In genomic region chr2:78048706-78049055, GRCm38 (mm10) we compare ENCODE assay signal across 8 mouse cellular contexts.
DNase-seq lines count a peak whose midpoint lies in the region; ATAC-seq and TF ChIP-seq lines count a peak whose summit lies in the region.

No protein-coding gene starts in this region.

- peak overlapping the region; percentile 78 for H3K4me3 ChIP-seq in testis, adult 2 months (ENCODE audit: control insufficient read depth, low read depth, low read length)
- 0 out of 2 replicates have a peak overlapping the region, but pooled peaks have one; percentile 0 for H3K4me3 ChIP-seq in intestine, embryonic 14.5 days (ENCODE audit: low read depth, low read length)
- H3K4me3 ChIP-seq in neural tube, embryonic 12.5 days = no peak overlapping the region

- TF ChIP-seq POLR2A in testis, adult 2 months (IDR thresholded peaks at IDR 0.05; ENCODE audit: control insufficient read depth, low read depth, low read length) = no peak

- WGBS in intestine, embryonic 14.5 days = 38% methylated on average over 6 of the region's 6 CpGs
- 65% methylated on average over 6 of the region's 6 CpGs for WGBS in neural tube, embryonic 12.5 days

- H3K4me1 ChIP-seq in testis, adult 2 months (ENCODE audit: control insufficient read depth, insufficient read depth, low read length) = peaks cover 4% of the 10 kb centered on the region; the same call in 1 of the 2 replicates
- peaks cover 6% of the 10 kb centered on the region for H3K4me1 ChIP-seq in intestine, embryonic 14.5 days (replicated peaks; ENCODE audit: control insufficient read depth, insufficient read depth, low read length)
- H3K4me1 ChIP-seq in neural tube, embryonic 12.5 days = peaks cover 8% of the 10 kb centered on the region; the same call in 1 of the 2 replicates

- peak overlapping the region; percentile 46 for H3K4me2 ChIP-seq in intestine, embryonic 14.5 days (ENCODE audit: low read length)
- H3K4me2 ChIP-seq in neural tube, embryonic 12.5 days (replicated peaks) = peak overlapping the region; percentile 56

- no peaks in the 10 kb centered on the region for H3K9me3 ChIP-seq in intestine, embryonic 14.5 days (ENCODE audit: control insufficient read depth, low read length)
- H3K9me3 ChIP-seq in neural tube, embryonic 12.5 days = no peaks in the 10 kb centered on the region

- no peak overlapping the region for H3K27ac ChIP-seq in testis, adult 2 months (ENCODE audit: control insufficient read depth, insufficient read depth, low read depth, low read length)
- H3K27ac ChIP-seq in intestine, embryonic 14.5 days (ENCODE audit: low read depth) = no peak overlapping the region
- H3K27ac ChIP-seq in neural tube, embryonic 12.5 days = no peak overlapping the region

- no peaks in the 10 kb centered on the region for H3K27me3 ChIP-seq in testis, adult 2 months (ENCODE audit: control insufficient read depth, insufficient read depth, low read length)
- H3K27me3 ChIP-seq in intestine, embryonic 14.5 days (replicated peaks; ENCODE audit: control insufficient read depth, insufficient read depth, low read length) = no peaks in the 10 kb centered on the region
- H3K27me3 ChIP-seq in neural tube, embryonic 12.5 days (replicated peaks) = no peaks in the 10 kb centered on the region

- ATAC-seq in intestine, embryonic 14.5 days (replicated peaks; ENCODE audit: low FRiP score, low TSS enrichment, low read depth) = peak; percentile 33; the same call in 1 of the 2 replicates
- ATAC-seq in neural tube, embryonic 12.5 days (ENCODE audit: low FRiP score, low read depth) = peak; percentile 41

- no peaks in the 10 kb centered on the region for H3K36me3 ChIP-seq in testis, adult 2 months (ENCODE audit: control insufficient read depth, insufficient read depth, low read length)
- no peaks in the 10 kb centered on the region for H3K36me3 ChIP-seq in intestine, embryonic 14.5 days (ENCODE audit: control insufficient read depth, insufficient read depth, low read length)
- no peaks in the 10 kb centered on the region for H3K36me3 ChIP-seq in neural tube, embryonic 12.5 days

- H3K9ac ChIP-seq in intestine, embryonic 14.5 days (ENCODE audit: low read length) = no peak overlapping the region
- no peak overlapping the region for H3K9ac ChIP-seq in neural tube, embryonic 12.5 days

- TF ChIP-seq CTCF in testis, adult 2 months (IDR thresholded peaks at IDR 0.05; ENCODE audit: control insufficient read depth, insufficient read depth, insufficient replicate concordance, low read depth, low read length) = no peak

- peak; percentile 1 for DNase-seq in gastrocnemius, adult 18-20 months (ENCODE audit: low spot score)
- no peak for DNase-seq in gastrocnemius, postnatal 4 days (ENCODE audit: low spot score in 2 of 2)
- no peak for DNase-seq in testis, postnatal 14 days (ENCODE audit: low spot score)
- peak; percentile 65 for DNase-seq in intestine, embryonic 14.5 days (ENCODE audit: low spot score)
- no peak for DNase-seq in embryo, embryonic 9.5 days (ENCODE audit: extremely low spot score)
- DNase-seq in adipocyte (ENCODE audit: low spot score) = no peak

Comparison
In these comparisons a context has a peak if more than half of its experiments do, and no peak if none do; other contexts are left out.
1. DNase-seq: peak in gastrocnemius, adult 18-20 months (single experiment) and intestine, embryonic 14.5 days (single experiment); none in gastrocnemius, postnatal 4 days (0 of 2), testis, postnatal 14 days (single experiment), embryo, embryonic 9.5 days (single experiment) and adipocyte (single experiment).